Mouse (Mus musculus) liver, embryonic 14.5 days (tissue): ENCODE measurements at regions not wholly inside any gene's neighbourhood (a gene's known extent, or its start where the extent isn't known, plus 50 kb on each side); places are given as distances from the start of the nearest gene placed in this dataset.

ENCODE experiments used
- CTCF ChIP-seq: IDR thresholded peaks from 2 replicates; pipeline ENCODE4 v1.5.1; 2016; ENCODE audit warnings: antibody characterized with exemption, low read depth, control low read depth
- EP300 ChIP-seq: IDR thresholded peaks from 2 replicates; pipeline ENCODE4 v1.6.1; 2016; ENCODE audit warnings: antibody characterized with exemption, low read depth

- no peak for TF ChIP-seq CTCF
- no peak for TF ChIP-seq EP300
Measured at GRCm38 (mm10) chr2:43455158-43455873, 99.8 kb upstream of the Kynu start.
